26 mouse cellular contexts compared by ENCODE assay signal in the genomic region with DNA sequence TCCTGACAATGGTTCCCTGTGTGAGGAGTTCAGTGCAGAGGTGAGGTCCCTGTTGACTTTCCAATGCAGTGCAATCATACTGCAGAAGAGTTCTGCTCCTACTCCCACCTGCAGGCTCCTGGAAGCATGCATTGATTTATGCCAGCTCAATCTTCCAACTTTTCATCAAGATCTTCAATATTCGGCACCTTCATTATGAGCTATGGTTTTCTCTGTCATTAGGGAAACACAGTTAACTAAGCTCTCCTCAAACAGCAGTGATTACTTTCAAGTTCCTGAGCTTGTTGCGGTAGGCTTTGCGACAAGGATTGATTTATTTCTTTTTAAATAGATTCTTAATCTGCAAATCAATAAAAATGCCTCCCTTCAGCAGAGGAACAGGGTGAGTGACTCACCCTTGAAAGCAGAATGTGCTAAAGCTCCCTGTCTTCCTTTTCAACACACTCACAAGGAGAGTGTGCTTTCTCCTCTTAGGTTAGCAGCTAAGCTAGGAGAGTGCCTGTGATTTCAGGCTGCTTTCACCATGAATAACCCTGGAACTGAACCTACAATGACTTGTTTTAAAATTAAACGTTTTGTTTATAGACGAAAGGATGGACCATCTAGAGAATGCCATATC.
"Had no signal": no experiment of that assay in that cellular context is flagged by ENCODE, and none has a peak within 500 bp of the region (broad histone marks: within the 10 kb centered on the region; RNA-seq: fewer than 3 reads in every experiment).

No protein-coding gene starts in this region.

- H3K9me3 ChIP-seq: heart, embryonic 10.5 days; heart, embryonic 12.5 days; hindbrain, embryonic 10.5 days; hindbrain, embryonic 12.5 days; hindbrain, embryonic 15.5 days; intestine, embryonic 15.5 days; kidney, embryonic 15.5 days; limb, embryonic 13.5 days; limb, embryonic 15.5 days; liver, embryonic 12.5 days had no signal

- H3K4me3 ChIP-seq: gastrocnemius, adult 2 months; heart, embryonic 10.5 days; heart, embryonic 12.5 days; hindbrain, embryonic 10.5 days; hindbrain, embryonic 12.5 days; hindbrain, embryonic 15.5 days; intestine, embryonic 15.5 days; kidney, embryonic 15.5 days; limb, embryonic 13.5 days; limb, embryonic 15.5 days; liver, embryonic 12.5 days had no signal

- H3K4me1 ChIP-seq: heart, embryonic 10.5 days; heart, embryonic 12.5 days; hindbrain, embryonic 10.5 days; hindbrain, embryonic 12.5 days; hindbrain, embryonic 15.5 days; intestine, embryonic 15.5 days; kidney, embryonic 15.5 days; limb, embryonic 13.5 days; limb, embryonic 15.5 days; liver, embryonic 12.5 days had no signal

- H3K27me3 ChIP-seq: heart, embryonic 12.5 days; hindbrain, embryonic 12.5 days; hindbrain, embryonic 15.5 days; intestine, embryonic 15.5 days; kidney, embryonic 15.5 days; limb, embryonic 13.5 days; limb, embryonic 15.5 days; liver, embryonic 12.5 days had no signal

- H3K9ac ChIP-seq: heart, embryonic 12.5 days; hindbrain, embryonic 12.5 days; hindbrain, embryonic 15.5 days; intestine, embryonic 15.5 days; kidney, embryonic 15.5 days; limb, embryonic 13.5 days; limb, embryonic 15.5 days; liver, embryonic 12.5 days had no signal

- H3K4me2 ChIP-seq: heart, embryonic 12.5 days; hindbrain, embryonic 12.5 days; hindbrain, embryonic 15.5 days; intestine, embryonic 15.5 days; kidney, embryonic 15.5 days; limb, embryonic 13.5 days; limb, embryonic 15.5 days; liver, embryonic 12.5 days had no signal

- H3K27ac ChIP-seq: gastrocnemius, adult 2 months; heart, embryonic 10.5 days; hindbrain, embryonic 10.5 days; hindbrain, embryonic 12.5 days; hindbrain, embryonic 15.5 days; hindbrain, postnatal 0 days; intestine, embryonic 15.5 days; kidney, embryonic 15.5 days; kidney, postnatal 0 days; limb, embryonic 13.5 days; limb, embryonic 15.5 days; liver, embryonic 12.5 days had no signal

- H3K36me3 ChIP-seq: heart, embryonic 10.5 days; heart, embryonic 12.5 days; hindbrain, embryonic 10.5 days; hindbrain, embryonic 12.5 days; hindbrain, embryonic 15.5 days; intestine, embryonic 15.5 days; kidney, embryonic 15.5 days; limb, embryonic 13.5 days; limb, embryonic 15.5 days; liver, embryonic 12.5 days had no signal

- ATAC-seq: hindbrain, postnatal 0 days; intestine, embryonic 15.5 days; liver, embryonic 12.5 days had no signal

- DNase-seq: gastrocnemius, adult 2 months; gastrocnemius, postnatal 10 days; gastrocnemius, postnatal 25 days; heart, adult 18-20 months; heart, postnatal 10 days; heart, postnatal 4 days; kidney, adult 11 months; kidney, adult 2 months; kidney, adult 9 months; kidney, postnatal 14 days; kidney, postnatal 36 days; layer of hippocampus, adult 9-11 months; layer of hippocampus, postnatal 36 days; left cerebral cortex, postnatal 4 days had no signal
